Mouse (Mus musculus) spleen, adult 2 months (tissue): Measurements from ENCODE around the gene Spock2.

Source experiments
- CTCF ChIP-seq: fragments of 200-500 bp; IDR thresholded peaks from 2 replicates; pipeline ENCODE4 v1.5.1; 2011; ENCODE audit warnings: mild to moderate bottlenecking, inconsistent platforms; ENCODE audit not compliant: insufficient read depth, insufficient read length, insufficient replicate concordance; ENCODE audit errors: extremely low read depth
- POLR2A ChIP-seq: fragments of 200-500 bp; IDR thresholded peaks from 2 replicates; pipeline ENCODE4 v1.6.1; 2011; ENCODE audit warnings: low read depth, low read length, inconsistent platforms

GRCm38 (mm10) chr10:60172306-60172705, 66.3 kb downstream of the Spock2 start:
- TF ChIP-seq POLR2A, result no peak
- TF ChIP-seq CTCF, result no peak
